Mouse (Mus musculus) liver, embryonic 16.5 days (tissue): ENCODE data around the gene Larp6. TPM values are rescaled to one million over a fixed set of nuclear protein-coding genes. Genes with fewer than 3 reads are reported as not detected.

ENCODE experiments used
- ATAC-seq: fragments of 200-750 bp; cut with Nextera tagmentation; 2 replicates; pipeline ENCODE4 v1.8.0; 2017; ENCODE audit warnings: low read depth, mild to moderate bottlenecking, moderate number of reproducible peaks, moderate library complexity
- H3K27ac ChIP-seq: fragments of 300-500 bp; sonication (generic); 2 replicates; pipeline ENCODE4 v1.5.1; 2014; ENCODE audit warnings: mild to moderate bottlenecking, low read length
- H3K27me3 ChIP-seq: fragments of 300-500 bp; sonication (generic); 2 replicates; pipeline ENCODE4 v1.6.1; 2014; ENCODE audit warnings: low read depth, low read length, mixed read lengths; ENCODE audit not compliant: control insufficient read depth, insufficient read depth
- H3K36me3 ChIP-seq: fragments of 300-500 bp; sonication (generic); 2 replicates; pipeline ENCODE4 v1.6.1; 2014; ENCODE audit warnings: mild to moderate bottlenecking; ENCODE audit not compliant: control insufficient read depth, insufficient read depth
- H3K4me1 ChIP-seq: fragments of 300-500 bp; sonication (generic); 2 replicates; pipeline ENCODE4 v1.6.1; 2014; ENCODE audit warnings: low read depth, low read length, mixed read lengths; ENCODE audit not compliant: control insufficient read depth
- H3K4me2 ChIP-seq: fragments of 300-500 bp; sonication (generic); 2 replicates; pipeline ENCODE4 v1.6.1; 2014; ENCODE audit warnings: low read depth, low read length, mixed read lengths
- H3K4me3 ChIP-seq: fragments of 300-500 bp; sonication (generic); 2 replicates; pipeline ENCODE4 v1.5.1; 2014; ENCODE audit warnings: low read depth, mild to moderate bottlenecking, low read length
- H3K9ac ChIP-seq: fragments of 300-500 bp; sonication (generic); 2 replicates; pipeline ENCODE4 v1.6.1; 2014; ENCODE audit warnings: low read depth, low read length
- H3K9me3 ChIP-seq: fragments of 300-500 bp; sonication (generic); replicated peaks from 2 replicates; pipeline ENCODE4 v1.6.1; 2016; ENCODE audit warnings: low read length; ENCODE audit not compliant: control insufficient read depth
- WGBS: fragments of 180-500 bp; shearing (Covaris S2); extraction: QIAGEN DNeasy Blood & Tissue Kit; methylation state at CpG from one replicate; pipeline ENCODE4 v1.1.7; 2014; ENCODE audit not compliant: insufficient replicate concordance; 5-methylcytosine and 5-hydroxymethylcytosine counted together
- polyA plus RNA-seq: library from polyadenylated mRNA; unstranded; fragments of >200 nt; fragmentation: Nextera tagmentation; extraction: Ambion mirVana; gene quantifications from 2 replicates; pipeline ENCODE4 v1.2.1, GENCODE M21; 2015

Larp6 gene
- polyA plus RNA-seq, 1 experiment from 2014 or later, result 0.05 TPM

- no peak for ATAC-seq
- Histone ChIP-seq H3K4me1 (no peaks in the 10 kb centered on the region; the same call in none of the 2 replicates), H3K36me3 (no peaks in the 10 kb centered on the region), H3K4me2 (no peak overlapping the region), H3K4me3 (no peak overlapping the region), H3K9me3 (no peaks in the 10 kb centered on the region), H3K27me3 (peaks cover 12% of the 10 kb centered on the region), H3K9ac (no peak overlapping the region), H3K27ac (no peak overlapping the region)
- WGBS, result 67% methylated on average over 5 of the region's 5 CpGs
Observed at GRCm38 (mm10) chr9:60708606-60709005, 4.2 kb upstream of the Larp6 start.

GRCm38 (mm10) chr9:60709721-60710120 lies 3.1 kb upstream of the Larp6 start:
- Histone ChIP-seq H3K9ac (no peak overlapping the region), H3K4me1 (no peaks in the 10 kb centered on the region; the same call in none of the 2 replicates), H3K4me3 (no peak overlapping the region), H3K36me3 (no peaks in the 10 kb centered on the region), H3K4me2 (no peak overlapping the region), H3K27ac (no peak overlapping the region), H3K27me3 (peaks cover 14% of the 10 kb centered on the region), H3K9me3 (no peaks in the 10 kb centered on the region)
- no peak for ATAC-seq
- WGBS, result 59% methylated on average over 6 of the region's 6 CpGs

DNA sequence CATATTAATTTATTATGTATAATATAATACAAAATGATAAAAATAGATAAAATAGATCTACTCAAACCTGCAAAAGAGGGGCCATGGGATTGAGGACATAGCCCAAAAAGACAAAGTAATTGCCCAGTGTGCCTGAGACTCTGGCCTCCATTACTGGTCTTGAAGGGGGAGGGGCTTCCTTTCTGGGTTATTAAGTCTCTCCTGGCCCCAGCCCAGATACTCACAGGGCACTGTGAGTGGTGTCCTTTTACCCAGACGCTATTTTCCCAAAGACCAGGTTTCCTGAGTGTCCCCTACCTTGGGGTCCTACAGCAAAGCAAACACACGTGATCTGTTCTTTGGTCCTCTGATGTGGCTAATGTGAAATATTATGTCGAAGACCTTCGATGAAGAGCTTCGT lies 778 bp upstream of the Larp6 start:
- Histone ChIP-seq H3K27me3 (peaks cover 14% of the 10 kb centered on the region), H3K9ac (no peak overlapping the region), H3K4me2 (no peak overlapping the region), H3K4me1 (no peaks in the 10 kb centered on the region; the same call in none of the 2 replicates), H3K27ac (no peak overlapping the region), H3K4me3 (no peak overlapping the region), H3K9me3 (no peaks in the 10 kb centered on the region), H3K36me3 (no peaks in the 10 kb centered on the region)
- 57% methylated on average over 5 of the region's 5 CpGs for WGBS
- ATAC-seq, result no peak

DNA sequence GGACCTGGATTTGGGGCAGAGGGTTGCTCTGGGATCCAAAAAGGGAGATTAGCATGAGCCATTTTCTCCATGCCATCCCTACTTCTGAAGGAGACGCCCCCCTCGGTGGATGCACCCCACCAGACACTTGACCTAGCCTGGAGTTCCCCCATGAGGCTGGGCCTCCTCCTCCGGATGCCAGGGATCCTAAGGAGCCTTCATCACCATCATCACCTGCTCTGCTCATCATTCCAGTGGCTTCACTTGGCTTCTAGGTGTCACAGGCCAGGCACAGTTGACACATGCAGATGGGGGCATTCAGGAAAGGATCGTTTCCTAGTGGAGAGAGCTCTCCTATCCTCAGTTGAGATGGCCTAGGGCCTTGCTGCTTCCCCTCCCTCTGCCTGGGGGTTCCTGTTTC lies 827 bp downstream of the Larp6 start:
- Histone ChIP-seq H3K4me3 (no peak overlapping the region), H3K9ac (no peak overlapping the region), H3K36me3 (no peaks in the 10 kb centered on the region), H3K4me1 (no peaks in the 10 kb centered on the region; the same call in none of the 2 replicates), H3K4me2 (no peak overlapping the region), H3K27ac (no peak overlapping the region), H3K27me3 (peaks cover 14% of the 10 kb centered on the region), H3K9me3 (no peaks in the 10 kb centered on the region)
- ATAC-seq, result no peak
- 34% methylated on average over 4 of the region's 4 CpGs for WGBS

DNA sequence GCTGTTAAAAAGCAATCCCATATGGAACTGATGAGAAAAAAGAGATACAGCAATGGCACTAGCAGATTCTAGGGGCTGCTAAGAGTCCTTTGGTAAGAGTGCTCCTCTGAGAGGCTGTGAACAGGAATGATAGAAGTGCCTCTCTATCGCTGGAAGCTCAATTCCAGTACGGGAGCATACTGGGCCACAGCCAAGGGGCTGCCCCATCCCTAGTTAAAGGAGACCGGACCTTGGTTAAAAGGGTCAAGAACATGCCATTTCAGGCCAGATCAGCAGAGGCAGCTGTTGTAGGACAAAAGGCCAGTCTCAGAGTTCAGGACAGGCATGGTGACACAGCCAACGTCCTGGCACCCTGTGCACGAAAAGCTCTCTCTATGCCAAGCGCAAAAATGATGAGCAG lies 1.4 kb downstream of the Larp6 start:
- ATAC-seq, result no peak

GRCm38 (mm10) chr9:60715271-60715670 lies 2.5 kb downstream of the Larp6 start:
- Histone ChIP-seq H3K36me3 (no peaks in the 10 kb centered on the region), H3K9me3 (no peaks in the 10 kb centered on the region), H3K27me3 (peaks cover 14% of the 10 kb centered on the region), H3K4me1 (no peaks in the 10 kb centered on the region; the same call in none of the 2 replicates), H3K27ac (no peak overlapping the region), H3K9ac (no peak overlapping the region), H3K4me2 (no peak overlapping the region), H3K4me3 (no peak overlapping the region)
- WGBS, result 64% methylated on average over 4 of the region's 4 CpGs
- no peak for ATAC-seq

More for the DNA sequence above, 1.4 kb downstream of the Larp6 start:
- no peak overlapping the region for H3K9ac ChIP-seq
- H3K4me1 ChIP-seq, result no peaks in the 10 kb centered on the region; the same call in none of the 2 replicates
- H3K4me3 ChIP-seq, result no peak overlapping the region
- WGBS, result 68% methylated on average over 6 of the region's 6 CpGs
- no peak overlapping the region for H3K4me2 ChIP-seq
- H3K27me3 ChIP-seq, result peaks cover 14% of the 10 kb centered on the region
- no peaks in the 10 kb centered on the region for H3K36me3 ChIP-seq
- H3K9me3 ChIP-seq, result no peaks in the 10 kb centered on the region
- H3K27ac ChIP-seq, result no peak overlapping the region

DNA sequence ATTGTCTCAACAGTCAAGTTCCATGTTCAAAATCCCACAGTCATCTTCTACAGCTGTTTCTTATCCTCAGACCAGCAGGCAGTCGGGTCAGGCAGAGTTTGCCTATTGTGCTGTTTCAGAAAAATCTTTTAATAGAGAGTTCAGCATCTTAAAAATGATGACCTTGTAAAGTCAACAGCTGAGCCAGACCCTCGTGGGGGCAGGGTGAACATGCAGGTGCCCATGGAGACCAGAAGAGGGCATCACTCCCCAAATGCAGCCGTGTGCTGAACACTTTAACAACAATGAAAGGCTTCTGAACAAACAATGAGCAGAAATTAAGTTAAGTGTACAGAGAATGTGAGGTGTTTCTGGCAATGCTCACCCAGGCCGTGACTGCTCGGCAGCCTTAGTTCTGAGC lies 3.0 kb downstream of the Larp6 start:
- Histone ChIP-seq H3K27ac (no peak overlapping the region), H3K4me2 (no peak overlapping the region), H3K9ac (no peak overlapping the region), H3K4me1 (no peaks in the 10 kb centered on the region; the same call in none of the 2 replicates), H3K27me3 (peaks cover 14% of the 10 kb centered on the region), H3K4me3 (no peak overlapping the region), H3K36me3 (no peaks in the 10 kb centered on the region), H3K9me3 (no peaks in the 10 kb centered on the region)
- 39% methylated on average over 5 of the region's 5 CpGs for WGBS
- ATAC-seq, result no peak

DNA sequence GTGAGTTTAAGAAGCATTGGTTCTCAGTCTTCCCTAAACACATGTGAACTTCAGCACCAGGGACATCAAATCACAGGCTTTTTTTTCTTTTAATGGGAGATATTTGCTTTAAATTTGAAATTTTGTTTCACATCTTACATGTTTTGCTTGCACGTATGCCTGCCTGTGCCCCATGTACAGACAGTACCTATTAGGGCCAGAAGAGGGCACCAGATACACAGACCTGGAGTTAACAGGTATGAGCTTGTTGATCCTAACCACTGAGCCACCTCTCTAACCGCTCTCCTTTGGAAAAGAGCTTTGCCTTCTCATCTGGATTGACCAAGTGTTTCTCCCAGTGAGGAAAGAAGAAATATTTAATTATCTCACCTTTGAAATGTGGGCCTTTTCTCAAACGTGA lies 5.5 kb downstream of the Larp6 start:
- Histone ChIP-seq H3K9me3 (no peaks in the 10 kb centered on the region), H3K4me3 (no peak overlapping the region), H3K4me2 (no peak overlapping the region), H3K36me3 (no peaks in the 10 kb centered on the region), H3K27me3 (peaks cover 5% of the 10 kb centered on the region), H3K4me1 (no peaks in the 10 kb centered on the region), H3K9ac (no peak overlapping the region), H3K27ac (no peak overlapping the region)
- WGBS, result 42% methylated on average over 3 of the region's 3 CpGs
- no peak for ATAC-seq

DNA sequence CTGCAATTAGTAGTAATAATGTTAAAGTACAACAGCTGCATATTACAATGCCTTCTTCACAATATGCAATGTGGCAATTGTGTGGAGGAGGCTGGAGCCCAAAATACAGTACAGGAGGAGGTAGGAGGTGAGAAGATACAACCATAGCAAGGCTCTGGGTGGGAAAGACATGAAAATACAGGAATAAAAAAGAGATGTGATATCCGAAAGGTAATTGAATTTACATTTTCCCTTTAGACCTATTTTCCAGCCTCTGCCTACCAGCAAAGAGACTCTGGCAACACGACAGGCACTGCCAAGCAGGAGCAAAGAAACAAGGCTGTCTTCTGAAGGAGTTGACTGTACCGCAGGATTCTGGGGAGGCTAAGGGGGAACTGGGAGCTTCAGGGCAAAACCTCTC lies 6.9 kb downstream of the Larp6 start:
- Histone ChIP-seq H3K27ac (no peak overlapping the region), H3K4me2 (no peak overlapping the region), H3K9ac (no peak overlapping the region), H3K27me3 (no peaks in the 10 kb centered on the region), H3K9me3 (no peaks in the 10 kb centered on the region), H3K4me1 (no peaks in the 10 kb centered on the region), H3K4me3 (no peak overlapping the region), H3K36me3 (no peaks in the 10 kb centered on the region)
- WGBS, result 60% methylated on average over 3 of the region's 3 CpGs
- ATAC-seq, result no peak
